Mouse (Mus musculus) hindbrain, embryonic 15.5 days (tissue): ENCODE measurements around the gene Rtl6. TPM values are rescaled to one million over a fixed set of nuclear protein-coding genes. Genes with fewer than 3 reads are reported as not detected.

Experiments used
- ATAC-seq: fragments of 200-750 bp; cut with Nextera tagmentation; 2 replicates; pipeline ENCODE4 v1.8.0; 2017; ENCODE audit warnings: low read depth, moderate number of reproducible peaks, moderate TSS enrichment; ENCODE audit not compliant: low FRiP score
- H3K27ac ChIP-seq: fragments of 300-500 bp; sonication (generic); replicated peaks from 2 replicates; pipeline ENCODE4 v1.5.1; 2015; ENCODE audit warnings: mild to moderate bottlenecking, inconsistent platforms
- H3K27me3 ChIP-seq: fragments of 300-500 bp; sonication (generic); 2 replicates; pipeline ENCODE4 v1.6.1; 2015; ENCODE audit warnings: control low read depth, inconsistent platforms
- H3K36me3 ChIP-seq: fragments of 300-500 bp; sonication (generic); 2 replicates; pipeline ENCODE4 v1.6.1; 2015; ENCODE audit warnings: control low read depth, inconsistent platforms
- H3K4me1 ChIP-seq: fragments of 300-500 bp; sonication (generic); replicated peaks from 2 replicates; pipeline ENCODE4 v1.6.1; 2015; ENCODE audit warnings: control low read depth, inconsistent platforms
- H3K4me2 ChIP-seq: fragments of 300-500 bp; sonication (generic); 2 replicates; pipeline ENCODE4 v1.6.1; 2015; ENCODE audit warnings: moderate library complexity, mild to moderate bottlenecking, inconsistent platforms
- H3K4me3 ChIP-seq: fragments of 300-500 bp; sonication (generic); 2 replicates; pipeline ENCODE4 v1.5.1; 2015; ENCODE audit warnings: mild to moderate bottlenecking, inconsistent platforms
- H3K9ac ChIP-seq: fragments of 300-500 bp; sonication (generic); 2 replicates; pipeline ENCODE4 v1.6.1; 2015; ENCODE audit warnings: inconsistent platforms
- H3K9me3 ChIP-seq: fragments of 300-500 bp; sonication (generic); 2 replicates; pipeline ENCODE4 v1.6.1; 2016; ENCODE audit warnings: control low read depth, inconsistent platforms
- WGBS: fragments of 180-500 bp; shearing (Covaris S2); methylation state at CpG from one replicate; pipeline ENCODE4 v1.1.7; 2015; 5-methylcytosine and 5-hydroxymethylcytosine counted together
- polyA plus RNA-seq: library from polyadenylated mRNA; unstranded; fragments of >200 nt; fragmentation: Nextera tagmentation; extraction: Ambion mirVana; gene quantifications from 2 replicates; pipeline ENCODE4 v1.2.1, GENCODE M21; 2015

The Rtl6 gene
- polyA plus RNA-seq = 59.9 and 66.1 TPM in 2 replicates

GRCm38 (mm10) chr15:84557189-84557921 lies at the start of gene Rtl6:
Gene Rtl6, minus strand, starts transcription at chr15:84557823.
- peak within 1 kb of the TSS; percentile 67 for H3K9ac ChIP-seq
- H3K4me3 ChIP-seq = peak within 1 kb of the TSS; percentile 65
- H3K27ac ChIP-seq = peak within 1 kb of the TSS; percentile 93
- H3K4me2 ChIP-seq = peak within 1 kb of the TSS; percentile 63
- H3K27me3 ChIP-seq = no peaks in the 10 kb centered on the region; the same call in 1 of the 2 replicates
- WGBS = 10% methylated on average over 59 of the region's 59 CpGs
- ATAC-seq = peak; percentile 92
- no peaks in the 10 kb centered on the region for H3K9me3 ChIP-seq
- H3K4me1 ChIP-seq = peaks cover 42% of the 10 kb centered on the region
- H3K36me3 ChIP-seq = peaks cover 20% of the 10 kb centered on the region

- H3K27ac ChIP-seq = no peak overlapping the region
- no peak overlapping the region for H3K9ac ChIP-seq
- H3K4me1 ChIP-seq = peaks cover 9% of the 10 kb centered on the region; the same call in 1 of the 2 replicates
- no peak overlapping the region for H3K4me2 ChIP-seq
- no peaks in the 10 kb centered on the region; the same call in 1 of the 2 replicates for H3K27me3 ChIP-seq
- H3K9me3 ChIP-seq = no peaks in the 10 kb centered on the region
- ATAC-seq = no peak
- 76% methylated on average over 8 of the region's 8 CpGs for WGBS
- H3K36me3 ChIP-seq = no peaks in the 10 kb centered on the region
- H3K4me3 ChIP-seq = no peak overlapping the region
Measured at GRCm38 (mm10) chr15:84603267-84603963, 45.8 kb upstream of the Rtl6 start.

- Histone ChIP-seq H3K4me1 (peaks cover 9% of the 10 kb centered on the region; the same call in 1 of the 2 replicates), H3K36me3 (no peaks in the 10 kb centered on the region), H3K4me2 (no peak overlapping the region), H3K27me3 (no peaks in the 10 kb centered on the region; the same call in 1 of the 2 replicates), H3K9ac (no peak overlapping the region), H3K9me3 (no peaks in the 10 kb centered on the region), H3K4me3 (no peak overlapping the region), H3K27ac (no peak overlapping the region)
- ATAC-seq = no peak
- WGBS = 79% methylated on average over 9 of the region's 9 CpGs
Measured at GRCm38 (mm10) chr15:84600977-84601595, 43.5 kb upstream of the Rtl6 start.

GRCm38 (mm10) chr15:84598911-84599310 lies 41.3 kb upstream of the Rtl6 start:
- H3K27me3 ChIP-seq = no peaks in the 10 kb centered on the region; the same call in 1 of the 2 replicates
- WGBS = 91% methylated on average over 2 of the region's 2 CpGs
- no peak for ATAC-seq

GRCm38 (mm10) chr15:84597816-84598215 lies 40.2 kb upstream of the Rtl6 start:
- WGBS = 90% methylated on average over 1 of the region's 1 CpGs
- Histone ChIP-seq H3K9ac (no peak overlapping the region), H3K4me2 (no peak overlapping the region), H3K9me3 (no peaks in the 10 kb centered on the region), H3K27ac (no peak overlapping the region), H3K4me1 (peaks cover 28% of the 10 kb centered on the region), H3K4me3 (no peak overlapping the region), H3K27me3 (no peaks in the 10 kb centered on the region; the same call in 1 of the 2 replicates), H3K36me3 (no peaks in the 10 kb centered on the region)
- ATAC-seq = no peak

More at GRCm38 (mm10) chr15:84598911-84599310, 41.3 kb upstream of the Rtl6 start:
- no peaks in the 10 kb centered on the region for H3K9me3 ChIP-seq
- H3K4me2 ChIP-seq = no peak overlapping the region
- H3K4me1 ChIP-seq = peaks cover 17% of the 10 kb centered on the region
- H3K36me3 ChIP-seq = no peaks in the 10 kb centered on the region
- no peak overlapping the region for H3K27ac ChIP-seq
- H3K9ac ChIP-seq = no peak overlapping the region
- no peak overlapping the region for H3K4me3 ChIP-seq

- Histone ChIP-seq H3K4me2 (no peak overlapping the region), H3K4me1 (peaks cover 36% of the 10 kb centered on the region), H3K4me3 (no peak overlapping the region), H3K9ac (no peak overlapping the region), H3K27me3 (no peaks in the 10 kb centered on the region; the same call in 1 of the 2 replicates), H3K36me3 (no peaks in the 10 kb centered on the region), H3K9me3 (no peaks in the 10 kb centered on the region), H3K27ac (no peak overlapping the region)
- no peak for ATAC-seq
Measured at GRCm38 (mm10) chr15:84597021-84597420, 39.4 kb upstream of the Rtl6 start.

GRCm38 (mm10) chr15:84595241-84595945 lies 37.8 kb upstream of the Rtl6 start:
- Histone ChIP-seq H3K27me3 (no peaks in the 10 kb centered on the region; the same call in 1 of the 2 replicates), H3K9ac (no peak overlapping the region), H3K9me3 (no peaks in the 10 kb centered on the region), H3K27ac (no peak overlapping the region), H3K4me2 (no peak overlapping the region), H3K4me1 (peaks cover 43% of the 10 kb centered on the region), H3K4me3 (no peak overlapping the region), H3K36me3 (no peaks in the 10 kb centered on the region)
- WGBS = 68% methylated on average over 9 of the region's 9 CpGs
- no peak for ATAC-seq

GRCm38 (mm10) chr15:84593514-84593913 lies 35.9 kb upstream of the Rtl6 start:
- WGBS = 6% methylated on average over 9 of the region's 9 CpGs
- Histone ChIP-seq H3K27ac (no peak overlapping the region), H3K36me3 (no peaks in the 10 kb centered on the region), H3K9me3 (no peaks in the 10 kb centered on the region), H3K4me2 (no peak overlapping the region), H3K9ac (no peak overlapping the region), H3K27me3 (no peaks in the 10 kb centered on the region), H3K4me1 (peaks cover 37% of the 10 kb centered on the region), H3K4me3 (no peak overlapping the region)
- no peak for ATAC-seq

- Histone ChIP-seq H3K4me2 (no peak overlapping the region), H3K9me3 (no peaks in the 10 kb centered on the region), H3K27me3 (no peaks in the 10 kb centered on the region), H3K9ac (no peak overlapping the region), H3K4me1 (peaks cover 43% of the 10 kb centered on the region), H3K36me3 (no peaks in the 10 kb centered on the region), H3K27ac (no peak overlapping the region), H3K4me3 (no peak overlapping the region)
- no peak for ATAC-seq
- WGBS = 63% methylated on average over 5 of the region's 5 CpGs
Measured at GRCm38 (mm10) chr15:84592240-84592639, 34.6 kb upstream of the Rtl6 start.

- Histone ChIP-seq H3K9ac (no peak overlapping the region), H3K4me2 (no peak overlapping the region), H3K9me3 (no peaks in the 10 kb centered on the region), H3K27me3 (no peaks in the 10 kb centered on the region), H3K36me3 (no peaks in the 10 kb centered on the region), H3K27ac (no peak overlapping the region), H3K4me3 (no peak overlapping the region), H3K4me1 (peaks cover 43% of the 10 kb centered on the region)
- no peak for ATAC-seq
- 26% methylated on average over 13 of the region's 13 CpGs for WGBS
Measured at GRCm38 (mm10) chr15:84591573-84592139, 34.0 kb upstream of the Rtl6 start.

- no peaks in the 10 kb centered on the region for H3K36me3 ChIP-seq
- H3K4me1 ChIP-seq = peaks cover 30% of the 10 kb centered on the region
- no peaks in the 10 kb centered on the region for H3K27me3 ChIP-seq
- ATAC-seq = no peak
- WGBS = 50% methylated on average over 4 of the region's 4 CpGs
- H3K4me3 ChIP-seq = no peak overlapping the region
- H3K4me2 ChIP-seq = no peak overlapping the region
- H3K9me3 ChIP-seq = no peaks in the 10 kb centered on the region
- no peak overlapping the region for H3K27ac ChIP-seq
- H3K9ac ChIP-seq = no peak overlapping the region
Measured at GRCm38 (mm10) chr15:84588371-84588821, 30.8 kb upstream of the Rtl6 start.
